Mouse (Mus musculus): ENCODE data around the gene Tfip11.

The Tfip11 gene

DNA sequence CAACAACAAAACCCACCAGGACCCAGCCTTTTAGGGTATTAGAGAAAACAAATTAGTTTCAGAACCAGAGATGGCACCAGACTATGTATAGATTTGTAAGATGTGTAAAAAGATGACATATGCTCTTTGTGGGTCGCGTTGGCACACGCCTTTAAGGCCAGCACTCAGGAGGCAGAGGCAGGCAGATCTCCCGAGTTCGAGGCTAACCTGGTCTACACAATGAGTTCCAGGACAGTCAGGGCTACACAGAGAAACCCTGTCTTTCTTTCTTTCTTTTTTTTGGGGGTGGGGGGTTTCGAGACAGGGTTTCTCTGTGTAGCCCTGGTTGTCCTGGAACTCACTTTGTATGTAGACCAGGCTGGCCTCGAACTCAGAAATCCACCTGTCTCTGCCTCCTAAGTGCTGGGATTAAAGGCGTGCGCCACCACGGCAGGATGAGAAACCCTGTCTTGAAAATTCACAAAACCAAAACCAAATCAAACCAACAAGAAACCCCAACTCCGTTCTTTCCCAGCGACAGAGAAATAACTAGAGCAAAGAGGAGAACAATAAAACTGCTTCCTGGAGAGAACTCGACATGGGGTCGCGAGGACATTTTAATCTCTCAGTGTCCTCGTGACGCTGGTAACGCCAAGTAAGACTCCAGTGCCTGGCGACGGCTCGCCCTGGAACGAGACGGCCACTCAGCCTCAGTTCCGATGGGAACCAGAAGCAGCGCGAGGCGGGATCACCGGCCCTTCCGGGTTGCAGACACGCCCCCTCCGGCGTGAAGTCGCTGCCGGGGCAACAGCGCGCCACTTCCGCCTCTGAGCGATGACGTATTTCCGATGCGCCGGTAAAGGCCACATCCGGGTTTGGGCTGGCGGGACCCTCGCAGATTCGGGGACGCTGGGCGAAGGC, at the start of gene Tfip11:
TSS of gene Tfip11 (plus strand) at position 813 of the 900 bp plus-strand sequence.
- in situ Hi-C loops (cut with MboI, MseI): no loop called here

GRCm38 (mm10) chr5:112276907-112277348, 49.2 kb upstream of the Tfip11 start:
- in situ Hi-C loops (cut with MboI, MseI): loop anchor here (10.0 kb wide), 1 partner anchor 858 kb away; no protein-coding TSS in a partner anchor

GRCm38 (mm10) chr5:112277906-112278470, 48.2 kb upstream of the Tfip11 start:
- in situ Hi-C loops (cut with MboI, MseI): loop anchor here (10.0 kb wide), 1 partner anchor 857 kb away; no protein-coding TSS in a partner anchor

GRCm38 (mm10) chr5:112279181-112280021, 46.8 kb upstream of the Tfip11 start:
- in situ Hi-C loops (cut with MboI, MseI): loop anchor here (10.0 kb wide), 1 partner anchor 855 kb away; no protein-coding TSS in a partner anchor

- in situ Hi-C loops (cut with MboI, MseI): no loop called here
Observed at GRCm38 (mm10) chr5:112280151-112280550, 46.0 kb upstream of the Tfip11 start.

DNA sequence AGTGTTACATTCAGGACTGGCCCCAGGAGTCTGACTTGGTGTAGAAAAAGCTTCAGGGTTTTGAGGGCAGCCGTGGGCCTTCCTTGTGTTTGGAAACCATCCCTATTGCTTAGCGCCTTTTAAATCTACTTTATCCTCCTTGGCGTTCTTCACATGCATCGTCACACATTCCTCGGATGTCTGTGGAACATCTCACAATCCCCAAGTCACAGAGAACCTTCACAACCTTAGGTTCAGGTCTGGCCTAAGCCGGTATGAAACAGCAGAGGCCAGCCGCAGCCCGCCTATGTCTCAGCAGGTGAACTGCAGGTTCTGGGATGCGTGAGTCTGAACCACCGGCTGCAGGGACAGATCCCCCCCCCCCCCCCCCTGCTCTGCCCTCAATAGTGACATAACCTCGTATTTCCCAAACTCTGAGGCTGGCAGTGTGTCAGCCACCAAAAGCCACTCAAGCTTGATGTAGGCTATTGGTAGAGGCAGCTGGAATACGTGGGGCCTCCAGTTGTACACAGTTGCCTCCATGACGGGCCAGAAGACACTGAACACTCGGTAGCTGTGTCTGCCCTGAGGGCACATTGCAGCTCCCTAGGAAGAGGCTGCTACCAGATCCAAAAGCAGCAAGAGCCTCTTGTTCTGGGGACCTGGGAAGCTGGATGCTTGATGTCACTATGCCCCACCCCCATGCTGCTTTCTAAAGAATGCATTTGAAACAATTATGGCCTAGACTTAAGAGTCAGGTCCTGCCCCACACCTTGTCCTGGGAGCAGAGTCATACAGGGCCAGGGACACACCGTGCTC, 45.1 kb upstream of the Tfip11 start:
- in situ Hi-C loops (cut with MboI, MseI): no loop called here

DNA sequence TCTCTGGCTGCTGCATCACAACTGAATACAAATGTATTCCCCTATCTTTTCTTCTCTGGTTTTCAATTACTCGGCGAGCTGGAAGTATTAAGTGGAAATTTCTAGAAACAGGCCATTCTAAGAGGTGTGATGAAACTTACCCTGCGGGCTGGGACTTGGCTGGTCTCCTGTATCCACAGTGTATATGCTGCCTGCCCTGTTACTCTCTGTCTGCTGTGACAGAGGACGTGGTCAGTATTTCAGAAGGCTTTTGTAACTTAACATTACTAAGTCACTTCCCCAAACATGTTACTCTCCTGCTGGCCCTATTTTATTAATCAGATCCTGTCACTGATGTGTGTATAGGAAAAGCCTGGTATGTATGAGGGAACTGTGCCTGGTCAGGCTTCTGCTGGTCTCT, 44.5 kb upstream of the Tfip11 start:
- in situ Hi-C loops (cut with MboI, MseI): no loop called here

DNA sequence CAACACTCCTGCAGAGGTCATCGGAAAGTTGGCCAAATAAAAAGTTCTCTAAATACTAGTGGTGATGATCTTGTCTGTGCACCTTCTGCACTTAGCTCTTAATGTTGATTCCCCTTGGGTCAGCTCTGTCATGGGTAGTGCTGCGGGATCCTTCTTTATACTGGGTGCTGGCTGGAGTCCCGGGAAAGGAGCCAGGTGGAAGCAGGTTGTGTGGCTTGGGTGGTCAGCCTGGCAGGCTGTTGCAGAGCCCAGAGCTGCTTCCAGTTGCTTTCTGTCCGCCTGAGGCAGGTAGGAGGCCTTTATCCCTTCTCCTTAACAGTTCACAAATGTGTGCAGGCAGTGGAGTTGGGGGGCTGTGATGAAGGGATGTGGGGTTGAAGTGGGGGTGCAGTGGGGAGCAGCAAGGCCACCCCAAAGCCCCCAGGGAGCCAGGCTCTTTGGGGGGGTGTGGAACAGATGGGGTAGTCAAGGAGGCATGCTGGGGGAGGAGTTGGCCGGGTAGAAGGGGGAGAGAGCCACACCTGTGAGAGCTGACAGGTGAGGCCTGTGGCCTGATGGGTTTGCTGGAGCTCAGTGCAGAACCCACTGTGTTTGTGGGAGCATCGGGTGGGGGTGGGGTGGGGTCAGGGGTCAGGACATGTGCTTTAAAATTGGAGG, 43.9 kb upstream of the Tfip11 start:
- in situ Hi-C loops (cut with MboI, MseI): no loop called here

DNA sequence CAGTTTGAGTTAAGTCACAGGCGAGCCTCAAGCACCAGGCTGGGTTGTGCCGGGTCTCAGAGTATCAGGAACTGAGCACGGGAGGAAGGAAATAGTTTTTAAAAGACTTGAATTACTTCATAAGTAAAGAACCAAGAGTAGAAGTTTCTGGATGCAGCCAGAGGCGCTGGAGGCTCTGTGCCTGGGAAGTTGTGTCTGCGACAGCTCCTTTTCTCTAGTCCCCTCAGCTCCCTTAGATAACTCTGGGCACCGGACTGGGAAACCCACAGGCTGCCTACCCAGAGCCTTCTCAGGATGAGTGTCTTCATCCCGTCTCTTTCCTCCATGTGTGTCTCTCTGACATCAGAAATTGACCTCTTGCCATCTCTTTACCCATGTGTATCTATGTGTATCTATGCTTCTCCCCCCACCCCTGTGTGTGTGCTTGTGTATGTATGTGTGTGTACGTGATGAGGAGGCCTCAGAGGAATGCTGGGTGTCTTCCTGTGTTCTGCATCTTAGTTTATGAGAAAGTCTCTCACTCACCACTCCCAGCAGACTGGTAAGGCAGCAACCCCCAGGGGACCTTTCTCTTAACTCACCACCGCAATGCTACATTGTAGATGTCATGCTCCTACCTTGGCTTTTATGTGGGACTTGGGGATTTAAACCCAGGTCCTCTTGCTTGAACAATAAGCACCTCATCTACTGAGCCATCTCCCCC, 43.2 kb upstream of the Tfip11 start:
- in situ Hi-C loops (cut with MboI, MseI): no loop called here

DNA sequence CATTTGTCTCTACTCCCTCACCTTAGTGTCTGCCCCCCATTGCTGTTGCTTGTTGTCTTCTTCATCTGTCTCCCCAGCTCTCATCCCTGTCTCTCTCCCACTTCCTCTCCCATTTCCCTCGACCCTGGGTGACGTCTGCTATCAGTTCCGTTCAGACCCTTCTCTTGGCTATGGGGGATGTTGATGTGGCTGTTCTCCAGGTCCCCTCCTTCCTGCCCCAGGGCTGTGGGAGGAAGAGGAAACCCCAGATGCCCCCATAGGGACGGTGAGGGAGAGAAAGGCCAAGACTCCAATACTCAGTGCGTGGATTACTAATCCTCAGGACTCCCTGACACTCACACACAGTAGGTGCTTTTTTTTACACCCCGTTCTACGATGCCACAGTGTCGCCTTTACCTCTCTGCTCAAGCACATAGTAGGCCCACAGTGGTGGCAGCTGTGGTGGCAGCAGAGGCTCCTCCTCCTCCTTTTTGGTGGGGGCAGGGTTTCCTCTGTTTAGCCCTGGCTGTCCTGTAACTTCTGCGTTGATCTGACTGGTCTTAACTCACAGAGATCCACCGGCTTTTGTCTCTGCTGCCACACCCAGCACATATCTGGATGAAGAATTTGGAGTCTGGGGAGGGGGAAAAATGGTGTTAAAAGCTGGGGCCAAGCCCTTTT, 42.5 kb upstream of the Tfip11 start:
- in situ Hi-C loops (cut with MboI, MseI): no loop called here

DNA sequence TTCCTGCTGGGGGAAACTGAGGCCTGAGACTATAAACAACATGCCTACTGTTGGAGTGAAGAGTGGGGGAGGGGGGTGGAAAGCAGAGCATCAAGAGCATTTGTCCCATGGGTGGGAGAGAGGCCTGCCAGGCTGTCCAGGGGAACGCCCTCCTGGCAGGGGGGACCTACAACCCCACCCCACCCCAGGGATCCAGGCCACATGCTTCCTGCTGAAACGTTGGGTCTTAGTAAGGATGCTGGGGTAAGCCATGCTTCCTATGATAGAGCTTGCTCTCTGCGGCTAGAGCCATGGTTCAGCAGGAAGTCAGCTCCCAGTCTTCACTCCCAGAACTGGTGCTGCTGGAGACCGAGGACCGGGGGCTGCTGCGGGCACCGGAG, 42.0 kb upstream of the Tfip11 start:
- in situ Hi-C loops (cut with MboI, MseI): no loop called here

DNA sequence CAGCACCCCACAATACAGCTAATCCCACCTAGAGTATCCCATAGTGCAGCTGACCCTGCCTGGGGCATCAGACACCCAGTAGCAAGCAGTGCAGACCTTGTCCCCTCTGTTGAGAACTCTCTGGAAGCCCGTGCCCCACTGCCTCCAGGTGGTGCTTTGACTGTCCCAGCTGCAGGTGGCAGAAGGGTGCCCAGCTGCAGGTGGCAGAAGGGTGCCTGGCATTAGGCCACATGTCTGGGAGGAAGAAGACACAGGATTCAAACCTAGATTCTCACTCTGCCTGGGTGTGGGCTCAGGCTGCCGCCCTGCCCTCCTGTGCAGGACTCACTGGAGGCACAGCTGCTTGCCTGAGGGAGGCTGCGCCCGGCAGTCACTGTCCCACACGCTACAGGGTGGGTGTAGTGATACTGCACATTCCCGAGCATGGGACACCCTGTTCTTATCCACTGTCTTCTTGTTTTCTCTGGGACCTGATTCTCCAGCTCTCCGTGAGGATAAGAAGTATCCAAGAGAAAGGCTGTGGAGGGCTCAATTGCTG, 40.5 kb upstream of the Tfip11 start:
- in situ Hi-C loops (cut with MboI, MseI): no loop called here

DNA sequence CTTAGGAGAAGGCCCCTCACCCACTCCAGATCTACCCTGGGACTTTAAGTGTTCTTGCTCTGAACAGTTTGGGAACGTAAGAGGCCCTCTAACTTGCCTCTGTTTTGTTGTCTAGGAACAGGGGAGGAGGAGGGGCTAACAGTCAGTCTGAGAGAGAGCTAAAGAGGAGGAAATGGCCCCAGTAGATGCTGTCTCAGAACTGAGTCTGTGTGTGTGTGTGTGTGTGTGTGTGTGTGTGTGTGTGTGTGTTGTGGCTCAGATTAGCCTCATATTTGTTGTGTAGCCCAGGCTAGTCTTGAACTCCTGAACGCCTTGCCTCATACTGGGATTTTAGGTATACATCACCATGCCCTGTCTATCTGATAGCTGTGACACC, 39.6 kb upstream of the Tfip11 start:
- in situ Hi-C loops (cut with MboI, MseI): no loop called here

DNA sequence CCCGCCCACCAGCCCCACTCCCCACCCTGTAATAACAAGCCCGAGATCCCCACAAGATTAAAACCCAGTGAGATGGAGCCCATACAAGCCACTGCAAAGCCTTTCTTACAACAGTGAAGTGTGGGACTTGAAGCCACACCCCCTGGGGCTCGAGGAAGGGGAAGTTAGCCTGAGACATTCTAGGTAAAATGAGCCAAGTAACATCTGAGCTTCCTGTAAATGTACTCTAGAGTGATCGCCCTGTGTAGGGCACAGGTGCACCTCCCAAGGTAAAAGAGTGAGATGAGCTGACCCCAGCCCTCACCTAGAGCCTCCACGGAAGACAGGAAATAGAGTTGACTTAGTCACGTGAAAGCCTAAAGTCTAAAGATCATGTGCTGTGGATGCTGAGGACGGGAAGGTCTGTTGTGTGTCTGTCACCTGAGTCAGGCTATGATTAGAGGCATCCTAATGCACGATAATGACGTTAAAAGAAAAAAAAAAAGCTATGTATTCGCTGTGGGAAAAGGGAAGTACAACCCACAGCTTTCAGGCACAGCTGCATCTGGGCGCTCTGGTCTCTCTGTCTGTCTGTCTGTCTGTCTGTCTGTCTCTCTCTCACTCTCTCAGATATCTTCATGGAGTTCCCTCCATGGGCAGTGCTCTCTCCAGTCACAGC, 39.0 kb upstream of the Tfip11 start:
- in situ Hi-C loops (cut with MboI, MseI): no loop called here

GRCm38 (mm10) chr5:112287652-112288051, 38.5 kb upstream of the Tfip11 start:
- in situ Hi-C loops (cut with MboI, MseI): no loop called here

DNA sequence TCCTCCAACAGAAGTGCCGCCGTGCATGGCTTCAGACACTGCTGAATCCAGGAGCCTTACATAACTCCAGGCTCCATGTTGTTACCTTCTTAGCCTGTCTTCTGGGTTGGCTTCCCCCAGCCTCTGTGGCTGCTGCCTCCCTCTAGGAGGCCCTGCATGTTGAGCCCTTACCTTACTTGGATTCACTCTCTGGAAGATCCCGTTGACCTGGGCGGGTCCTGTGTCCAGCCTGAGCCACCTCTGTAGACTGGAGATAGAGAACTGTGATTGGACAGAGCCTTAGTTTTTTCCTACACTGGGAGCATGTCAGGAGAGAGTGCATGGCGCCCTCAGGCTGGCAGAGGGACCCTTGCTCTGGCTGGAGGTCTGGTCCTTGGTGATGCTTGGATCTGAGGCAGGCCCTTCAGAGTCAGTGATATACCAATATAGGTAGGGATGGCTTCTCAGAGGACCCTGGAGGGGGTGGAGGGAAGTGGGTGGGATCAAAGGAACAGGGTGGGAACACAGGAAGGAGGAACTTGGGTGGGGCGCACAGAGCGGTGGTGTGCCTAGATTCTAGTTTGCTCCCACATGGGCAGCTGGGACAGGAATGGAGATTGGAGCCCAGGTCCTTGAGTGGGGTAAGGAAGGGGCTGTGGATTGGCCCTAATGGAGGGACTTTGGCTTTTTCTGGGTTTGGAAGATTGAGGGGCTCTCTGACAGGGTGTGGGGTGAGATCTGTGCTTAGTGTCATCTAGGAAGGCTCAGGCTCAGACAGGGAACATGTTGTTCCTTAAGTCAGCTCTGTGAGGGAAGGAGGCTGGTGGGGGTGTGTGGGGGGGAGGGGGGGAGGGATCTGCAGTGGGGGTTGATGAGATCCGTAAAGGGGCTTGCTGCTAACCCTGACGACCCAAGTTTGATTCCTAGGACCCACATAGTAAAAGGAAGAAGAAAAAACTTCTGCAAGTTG, 37.7 kb upstream of the Tfip11 start:
- in situ Hi-C loops (cut with MboI, MseI): no loop called here

DNA sequence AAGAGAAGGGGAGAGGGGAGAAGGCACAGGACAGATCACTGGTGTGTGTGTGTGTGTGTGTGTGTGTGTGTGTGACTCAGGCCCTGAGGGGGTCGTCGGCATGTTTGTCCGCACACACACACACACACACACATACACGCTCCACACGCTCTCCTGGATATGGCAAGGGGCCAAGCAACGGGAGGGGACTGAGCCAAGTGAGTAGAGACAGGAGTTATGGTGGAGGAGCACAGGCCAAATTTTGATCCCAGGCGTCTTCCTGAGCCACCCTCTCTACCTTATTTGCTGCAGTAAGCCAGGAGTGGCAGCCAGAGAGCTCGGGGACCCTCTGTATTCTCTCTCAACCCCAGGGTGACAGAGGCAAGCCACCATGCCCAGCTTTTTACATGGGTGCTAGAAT, 36.9 kb upstream of the Tfip11 start:
- in situ Hi-C loops (cut with MboI, MseI): no loop called here

All from regulatory T cell (primary cell).